In genomic region chr9:51167954-51168353, GRCm38 (mm10) we compare ENCODE assay signal across 15 mouse cellular contexts. TPM values are rescaled to one million over a fixed set of nuclear protein-coding genes. Genes with fewer than 3 reads are reported as not detected.
DNase-seq lines count a peak whose midpoint lies in the region; ATAC-seq and TF ChIP-seq lines count a peak whose summit lies in the region.
"Had no signal": no experiment of that assay in that cellular context is flagged by ENCODE, and none has a peak within 500 bp of the region (broad histone marks: within the 10 kb centered on the region; RNA-seq: fewer than 3 reads in every experiment).

No protein-coding gene starts in this region.

- H3K4me1 ChIP-seq in kidney, embryonic 16.5 days (ENCODE audit: insufficient read depth, low read length): no peaks in the 10 kb centered on the region; the same call in 1 of the 2 replicates
- H3K4me1 ChIP-seq: liver, embryonic 12.5 days had no signal

- ATAC-seq in kidney, embryonic 16.5 days (ENCODE audit: low FRiP score, low TSS enrichment): no peak
- ATAC-seq: liver, embryonic 12.5 days had no signal

- H3K4me3 ChIP-seq in kidney, embryonic 16.5 days (ENCODE audit: low read length): no peak overlapping the region
- H3K4me3 ChIP-seq: erythroblast, embryonic 14.5 days; liver, embryonic 12.5 days had no signal

- no peak for TF ChIP-seq POLR2A in brain, embryonic 14.5 days (IDR thresholded peaks at IDR 0.05; ENCODE audit: borderline replicate concordance, extremely low read depth, insufficient read depth, insufficient read length, poor library complexity, severe bottlenecking)

- no peak for TF ChIP-seq CTCF in brain, embryonic 14.5 days (IDR thresholded peaks at IDR 0.05; ENCODE audit: borderline replicate concordance, extremely low read depth, insufficient read depth, insufficient read length)

- H3K27me3 ChIP-seq in kidney, embryonic 16.5 days (ENCODE audit: insufficient read depth, low read length): no peaks in the 10 kb centered on the region
- H3K27me3 ChIP-seq: liver, embryonic 12.5 days had no signal

- no peaks in the 10 kb centered on the region for H3K9me3 ChIP-seq in kidney, embryonic 16.5 days (ENCODE audit: low read length)
- H3K9me3 ChIP-seq: liver, embryonic 12.5 days had no signal

- no peaks in the 10 kb centered on the region for H3K36me3 ChIP-seq in kidney, embryonic 16.5 days (ENCODE audit: insufficient read depth, low read length)
- H3K36me3 ChIP-seq: liver, embryonic 12.5 days had no signal

- H3K27ac ChIP-seq in kidney, embryonic 16.5 days (ENCODE audit: low read length): no peak overlapping the region
- H3K27ac ChIP-seq: liver, embryonic 12.5 days had no signal

- 66% methylated on average over 11 of the region's 11 CpGs for WGBS in kidney, embryonic 16.5 days

- intact Hi-C loops in gastrocnemius, postnatal 14 days (cut with DNase I; ENCODE audit: low total_unique reads): no loop called here

- peak; percentile 9 to 19 for DNase-seq in kidney, postnatal 4 days
- DNase-seq in brain, embryonic 14.5 days (ENCODE audit: low read depth): peak; percentile 50
- DNase-seq in lung, postnatal 10 days: peak; percentile 76
- DNase-seq in thymus, adult 18-20 months: peak; percentile 46 to 69
- DNase-seq in adrenal gland, adult 2 months: no peak
- DNase-seq in heart, adult 18-20 months: no peak
- DNase-seq in gastrocnemius, postnatal 14 days: no peak
- DNase-seq: cerebellum, adult 11 months; layer of hippocampus, adult 9-11 months; right cerebral cortex, postnatal 4 days had no signal

- H3K9ac ChIP-seq in kidney, embryonic 16.5 days (replicated peaks; ENCODE audit: low read length): no peak overlapping the region
- H3K9ac ChIP-seq: liver, embryonic 12.5 days had no signal

- no peak overlapping the region for H3K4me2 ChIP-seq in kidney, embryonic 16.5 days (replicated peaks; ENCODE audit: low read depth, low read length)
- H3K4me2 ChIP-seq: liver, embryonic 12.5 days had no signal

RNA-seq across cellular contexts. Expression of gene Gm32742, which starts 2.6 kb away (rescaled TPM):
- 0.01 and 0.03 TPM in 2 replicates for polyA plus RNA-seq in kidney, embryonic 16.5 days (2015; fragmentation: Nextera tagmentation; extraction: Ambion mirVana)
- polyA plus RNA-seq in brain, embryonic 14.5 days (2012; rRNA removed): 0.01 and 0.04 TPM in 2 replicates
- not detected for total RNA-seq in adrenal gland, adult 2 months (2021)
- not detected in 2 replicates for polyA plus RNA-seq in adrenal gland, adult 2 months (2012; rRNA removed)
- total RNA-seq in heart, adult 18-20 months (2021): under 1 TPM in 1 of 2 experiments, not detected in 1; 0.03 TPM
- total RNA-seq in gastrocnemius, postnatal 14 days (2021): not detected
- total RNA-seq: adrenal gland, adult 18-20 months; gastrocnemius, postnatal 4 days had no signal
- polyA plus RNA-seq: erythroblast, embryonic 14.5 days had no signal

RNA-seq across cellular contexts. Expression of gene Pou2af1, which starts 45.6 kb away (rescaled TPM):
- not detected in 2 replicates for polyA plus RNA-seq in kidney, embryonic 16.5 days (2015; fragmentation: Nextera tagmentation; extraction: Ambion mirVana)
- polyA plus RNA-seq in brain, embryonic 14.5 days (2012; rRNA removed): 0.13 and 0.18 TPM in 2 replicates
- under 1 TPM; 0.32 to 0.48 TPM for total RNA-seq in adrenal gland, adult 2 months (2021)
- polyA plus RNA-seq in adrenal gland, adult 2 months (2012; rRNA removed): 0.41 and 0.45 TPM in 2 replicates
- total RNA-seq in heart, adult 18-20 months (2021): 1 to 10 TPM in 1 of 2 experiments, under 1 TPM in 1; 0.72 to 5.1 TPM
- total RNA-seq in gastrocnemius, postnatal 14 days (2021): under 1 TPM; 0.11 to 0.16 TPM

Comparison
In these comparisons a context has a peak if more than half of its experiments do, and no peak if none do; other contexts are left out.
1. DNase-seq: peak in kidney, postnatal 4 days (2 of 2), brain, embryonic 14.5 days (single experiment), lung, postnatal 10 days (single experiment) and thymus, adult 18-20 months (2 of 2); none in adrenal gland, adult 2 months (single experiment), heart, adult 18-20 months (0 of 2) and gastrocnemius, postnatal 14 days (single experiment).